Mouse (Mus musculus): ENCODE results near the gene Cc2d2b. TPM values are rescaled to one million over a fixed set of nuclear protein-coding genes. Genes with fewer than 3 reads are reported as not detected.

Gene Cc2d2b
- polyA plus RNA-seq, 1 experiment, result not detected

DNA sequence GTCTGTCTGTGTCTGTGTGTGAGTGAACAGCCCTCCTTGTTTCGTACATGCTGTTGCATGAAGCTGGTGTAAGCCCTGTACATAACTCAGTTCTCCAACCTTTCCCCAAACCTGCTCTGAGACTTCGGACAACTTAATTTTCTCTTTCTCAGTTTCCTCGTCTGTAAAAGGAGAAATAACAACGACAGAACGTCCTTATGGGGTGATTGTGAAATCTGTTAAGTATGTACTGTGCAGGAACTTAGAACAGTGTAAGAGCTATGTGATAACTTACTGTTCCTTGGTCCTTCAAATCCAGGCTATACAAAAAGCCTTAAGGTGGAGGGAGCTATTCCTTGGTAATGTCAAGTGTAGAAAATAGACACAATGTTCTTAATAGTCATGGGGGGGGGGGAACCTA, 83.8 kb downstream of the Cc2d2b start:
- Histone ChIP-seq H3K27me3 (ENCODE audit: control insufficient read depth, insufficient read depth, insufficient read length) (peaks cover 21% of the 10 kb centered on the region), H3K4me3 (peak overlapping the region; percentile 60), H3K4me2 (ENCODE audit: low read depth) (peak overlapping the region; percentile 91), H3K36me3 (ENCODE audit: control insufficient read depth, insufficient read depth) (peaks cover 1% of the 10 kb centered on the region), H3K79me2 (ENCODE audit: control insufficient read depth, insufficient read depth) (no peaks in the 10 kb centered on the region), H3ac (ENCODE audit: control insufficient read depth, insufficient read length) (peak overlapping the region; percentile 45)
- TF ChIP-seq TCF3 (IDR thresholded peaks at IDR 0.05; ENCODE audit: insufficient read length, low read depth), result no peak
- no peak for TF ChIP-seq MYOD1 (IDR thresholded peaks at IDR 0.05; ENCODE audit: control insufficient read depth in 1 of 3, insufficient read length in 2 of 3, low read depth in 2 of 3)
- TF ChIP-seq USF1 (IDR thresholded peaks at IDR 0.05; ENCODE audit: low read depth), result no peak
- TF ChIP-seq MAX (IDR thresholded peaks at IDR 0.05; ENCODE audit: low read depth), result no peak
- no peak for TF ChIP-seq CEBPB (IDR thresholded peaks at IDR 0.05; ENCODE audit: insufficient read depth, poor library complexity, severe bottlenecking)
- no peak for TF ChIP-seq REST (IDR thresholded peaks at IDR 0.05; ENCODE audit: insufficient read depth, insufficient read length)
- no peak for TF ChIP-seq MYOG (IDR thresholded peaks at IDR 0.05; ENCODE audit: control insufficient read depth in 1 of 3, insufficient read depth in 1 of 3, insufficient read length in 2 of 3, low read depth in 2 of 3)
- no peak for TF ChIP-seq POLR2AphosphoS2 (IDR thresholded peaks at IDR 0.05; ENCODE audit: insufficient read length, low read depth)
- no peak for TF ChIP-seq E2F4 (IDR thresholded peaks at IDR 0.05; ENCODE audit: insufficient read depth)
- no peak for TF ChIP-seq POLR2A (IDR thresholded peaks at IDR 0.05; ENCODE audit: insufficient read length, low read depth)
- TF ChIP-seq TCF12 (IDR thresholded peaks at IDR 0.05; ENCODE audit: insufficient read depth, poor library complexity, severe bottlenecking), result no peak
- TF ChIP-seq SRF (IDR thresholded peaks at IDR 0.05; ENCODE audit: control insufficient read depth, insufficient read length, low read depth), result no peak

- no peak overlapping the region for H3K4me2 ChIP-seq (ENCODE audit: low read depth)
- TF ChIP-seq MYOG (IDR thresholded peaks at IDR 0.05; ENCODE audit: control insufficient read depth in 1 of 3, insufficient read depth in 1 of 3, insufficient read length in 2 of 3, low read depth in 2 of 3) (no peak), REST (IDR thresholded peaks at IDR 0.05; ENCODE audit: insufficient read depth, insufficient read length) (no peak), E2F4 (IDR thresholded peaks at IDR 0.05; ENCODE audit: insufficient read depth) (no peak), MYOD1 (IDR thresholded peaks at IDR 0.05; ENCODE audit: control insufficient read depth in 1 of 3, insufficient read length in 2 of 3, low read depth in 2 of 3) (no peak), POLR2AphosphoS2 (IDR thresholded peaks at IDR 0.05; ENCODE audit: insufficient read length, low read depth) (no peak), POLR2A (IDR thresholded peaks at IDR 0.05; ENCODE audit: insufficient read length, low read depth) (no peak), SRF (IDR thresholded peaks at IDR 0.05; ENCODE audit: control insufficient read depth, insufficient read length, low read depth) (no peak), MAX (IDR thresholded peaks at IDR 0.05; ENCODE audit: low read depth) (no peak), CEBPB (IDR thresholded peaks at IDR 0.05; ENCODE audit: insufficient read depth, poor library complexity, severe bottlenecking) (no peak), TCF3 (IDR thresholded peaks at IDR 0.05; ENCODE audit: insufficient read length, low read depth) (no peak), TCF12 (IDR thresholded peaks at IDR 0.05; ENCODE audit: insufficient read depth, poor library complexity, severe bottlenecking) (no peak), USF1 (IDR thresholded peaks at IDR 0.05; ENCODE audit: low read depth) (no peak)
- H3K79me2 ChIP-seq (ENCODE audit: control insufficient read depth, insufficient read depth), result no peaks in the 10 kb centered on the region
- peaks cover 2% of the 10 kb centered on the region for H3K27me3 ChIP-seq (ENCODE audit: control insufficient read depth, insufficient read depth, insufficient read length)
- peaks cover 4% of the 10 kb centered on the region for H3K36me3 ChIP-seq (ENCODE audit: control insufficient read depth, insufficient read depth)
- no peak overlapping the region for H3ac ChIP-seq (ENCODE audit: control insufficient read depth, insufficient read length)
- no peak overlapping the region for H3K4me3 ChIP-seq
These were observed 85.9 kb downstream of the Cc2d2b start for GRCm38 (mm10) chr19:40834436-40834835.

DNA sequence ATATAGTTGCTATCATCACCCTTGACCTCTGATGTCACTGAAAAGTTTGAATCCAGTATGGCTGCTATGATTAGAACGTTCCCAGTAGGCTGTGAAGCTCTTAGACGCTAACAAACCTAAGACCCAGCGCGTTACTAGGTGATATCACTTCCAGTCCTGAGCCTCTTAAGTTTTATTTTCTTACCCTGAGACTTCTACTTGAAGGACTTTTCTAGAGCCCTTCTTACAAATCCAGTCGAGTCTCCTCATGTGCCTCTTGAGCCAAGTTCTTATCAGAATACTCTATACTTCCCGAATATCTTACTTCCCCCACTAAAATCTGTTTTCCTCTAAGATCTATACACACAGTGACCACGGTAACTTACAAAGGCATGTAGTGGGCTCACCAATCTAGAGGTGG, 89.7 kb downstream of the Cc2d2b start:
- Histone ChIP-seq H3K4me2 (ENCODE audit: low read depth) (no peak overlapping the region), H3K79me2 (ENCODE audit: control insufficient read depth, insufficient read depth) (no peaks in the 10 kb centered on the region), H3K4me3 (no peak overlapping the region), H3K27me3 (ENCODE audit: control insufficient read depth, insufficient read depth, insufficient read length) (no peaks in the 10 kb centered on the region), H3K36me3 (ENCODE audit: control insufficient read depth, insufficient read depth) (peaks cover 17% of the 10 kb centered on the region), H3ac (ENCODE audit: control insufficient read depth, insufficient read length) (no peak overlapping the region)
- no peak for TF ChIP-seq REST (IDR thresholded peaks at IDR 0.05; ENCODE audit: insufficient read depth, insufficient read length)
- TF ChIP-seq SRF (IDR thresholded peaks at IDR 0.05; ENCODE audit: control insufficient read depth, insufficient read length, low read depth), result no peak
- TF ChIP-seq POLR2A (IDR thresholded peaks at IDR 0.05; ENCODE audit: insufficient read length, low read depth), result no peak

DNA sequence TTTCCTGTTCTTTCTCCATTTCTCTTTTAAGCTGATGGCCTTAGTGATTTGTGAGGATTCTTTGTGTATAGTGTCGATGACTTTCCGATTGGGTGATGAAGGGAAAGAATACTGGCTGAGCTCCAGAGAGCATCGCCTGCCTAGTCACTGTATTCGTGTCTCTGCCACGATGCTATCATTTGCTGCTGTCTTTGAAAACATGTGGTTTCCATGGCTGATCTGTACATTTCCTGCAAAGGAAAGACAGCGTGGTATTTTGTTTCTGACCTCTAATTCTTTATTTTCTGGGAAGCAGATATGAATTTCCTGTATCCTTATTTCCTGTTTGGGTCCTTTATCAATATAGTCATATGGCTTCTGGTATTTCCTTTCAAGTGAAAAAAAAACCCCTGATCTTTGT, 91.8 kb downstream of the Cc2d2b start:
- no peaks in the 10 kb centered on the region for H3K79me2 ChIP-seq (ENCODE audit: control insufficient read depth, insufficient read depth)
- no peak for TF ChIP-seq POLR2A (IDR thresholded peaks at IDR 0.05; ENCODE audit: insufficient read length, low read depth)
- peaks cover 17% of the 10 kb centered on the region for H3K36me3 ChIP-seq (ENCODE audit: control insufficient read depth, insufficient read depth)
- no peak overlapping the region for H3K4me3 ChIP-seq
- no peaks in the 10 kb centered on the region for H3K27me3 ChIP-seq (ENCODE audit: control insufficient read depth, insufficient read depth, insufficient read length)
- H3ac ChIP-seq (ENCODE audit: control insufficient read depth, insufficient read length), result no peak overlapping the region
- no peak overlapping the region for H3K4me2 ChIP-seq (ENCODE audit: low read depth)

DNA sequence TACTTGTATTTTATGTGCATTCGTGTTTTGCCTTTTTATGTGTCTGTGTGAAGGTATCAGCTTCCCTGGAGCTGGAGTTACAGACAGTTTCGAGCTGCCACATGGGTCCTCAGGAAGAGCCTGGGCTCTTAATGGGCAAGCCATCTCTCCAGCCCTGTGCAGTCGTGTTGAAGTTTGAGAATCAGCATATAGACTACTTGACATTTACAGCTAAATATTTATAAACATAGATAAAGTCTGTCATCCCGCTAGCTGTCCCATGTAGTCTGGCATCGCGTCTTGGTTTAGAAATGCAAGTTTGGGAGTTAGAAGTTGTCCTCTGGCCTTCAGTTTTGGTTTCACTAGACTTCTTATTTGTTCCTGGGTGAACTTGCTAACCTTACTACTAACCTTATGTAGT, 92.5 kb downstream of the Cc2d2b start:
- no peak for TF ChIP-seq E2F4 (IDR thresholded peaks at IDR 0.05; ENCODE audit: insufficient read depth)
- TF ChIP-seq POLR2AphosphoS2 (IDR thresholded peaks at IDR 0.05; ENCODE audit: insufficient read length, low read depth), result no peak
- no peak for TF ChIP-seq CEBPB (IDR thresholded peaks at IDR 0.05; ENCODE audit: insufficient read depth, poor library complexity, severe bottlenecking)
- TF ChIP-seq MYOD1 (IDR thresholded peaks at IDR 0.05; ENCODE audit: control insufficient read depth in 1 of 3, insufficient read length in 2 of 3, low read depth in 2 of 3), result no peak
- TF ChIP-seq TCF3 (IDR thresholded peaks at IDR 0.05; ENCODE audit: insufficient read length, low read depth), result no peak
- TF ChIP-seq USF1 (IDR thresholded peaks at IDR 0.05; ENCODE audit: low read depth), result no peak
- TF ChIP-seq MAX (IDR thresholded peaks at IDR 0.05; ENCODE audit: low read depth), result no peak
- no peak for TF ChIP-seq REST (IDR thresholded peaks at IDR 0.05; ENCODE audit: insufficient read depth, insufficient read length)
- no peak for TF ChIP-seq TCF12 (IDR thresholded peaks at IDR 0.05; ENCODE audit: insufficient read depth, poor library complexity, severe bottlenecking)
- no peak for TF ChIP-seq MYOG (IDR thresholded peaks at IDR 0.05; ENCODE audit: control insufficient read depth in 1 of 3, insufficient read depth in 1 of 3, insufficient read length in 2 of 3, low read depth in 2 of 3)
- no peak for TF ChIP-seq SRF (IDR thresholded peaks at IDR 0.05; ENCODE audit: control insufficient read depth, insufficient read length, low read depth)
- no peak for TF ChIP-seq POLR2A (IDR thresholded peaks at IDR 0.05; ENCODE audit: insufficient read length, low read depth)
- H3K36me3 ChIP-seq (ENCODE audit: control insufficient read depth, insufficient read depth), result peaks cover 17% of the 10 kb centered on the region

More for the DNA sequence above, 92.5 kb downstream of the Cc2d2b start:
- Histone ChIP-seq H3K4me2 (ENCODE audit: low read depth) (no peak overlapping the region), H3K27me3 (ENCODE audit: control insufficient read depth, insufficient read depth, insufficient read length) (no peaks in the 10 kb centered on the region), H3K79me2 (ENCODE audit: control insufficient read depth, insufficient read depth) (no peaks in the 10 kb centered on the region), H3ac (ENCODE audit: control insufficient read depth, insufficient read length) (no peak overlapping the region), H3K4me3 (no peak overlapping the region)
